Comparison of ENCODE assay signal across 9 mouse cellular contexts in genomic region chr7:64351087-64351486, GRCm38 (mm10). TPM values are rescaled to one million over a fixed set of nuclear protein-coding genes. Genes with fewer than 3 reads are reported as not detected.
DNase-seq lines count a peak whose midpoint lies in the region; ATAC-seq lines count a peak whose summit lies in the region.
"Had no signal": no experiment of that assay in that cellular context is flagged by ENCODE, and none has a peak within 500 bp of the region (broad histone marks: within the 10 kb centered on the region; RNA-seq: fewer than 3 reads in every experiment).

No protein-coding gene starts in this region.

- H3K27me3 ChIP-seq in hindbrain, embryonic 13.5 days, result no peaks in the 10 kb centered on the region
- no peaks in the 10 kb centered on the region for H3K27me3 ChIP-seq in hindbrain, embryonic 11.5 days (ENCODE audit: control insufficient read depth, insufficient read depth, low read length)
- H3K27me3 ChIP-seq in neural tube, embryonic 15.5 days (replicated peaks), result no peaks in the 10 kb centered on the region

- peak; percentile 74; the same call in 1 of the 2 replicates for ATAC-seq in hindbrain, embryonic 13.5 days (ENCODE audit: low FRiP score)
- ATAC-seq in hindbrain, embryonic 11.5 days (ENCODE audit: low FRiP score), result no peak
- ATAC-seq in neural tube, embryonic 15.5 days (ENCODE audit: low FRiP score), result peak; percentile 79
- no peak for ATAC-seq in inflammation-experienced regulatory T-cells, adult 6 months

- no peak for DNase-seq in hindbrain, embryonic 11.5 days (ENCODE audit: low spot score)
- peak; percentile 64 for DNase-seq in cerebellum, adult 8-10 months
- peak; percentile 87 for DNase-seq in layer of hippocampus, adult 11-12 months (ENCODE audit: low spot score)
- no peak for DNase-seq in spleen, adult 18-20 months
- DNase-seq in urinary bladder, postnatal 10 days (ENCODE audit: low spot score), result no peak

- WGBS in hindbrain, embryonic 13.5 days, result 73% methylated on average over 4 of the region's 4 CpGs
- 85% methylated on average over 4 of the region's 4 CpGs for WGBS in hindbrain, embryonic 11.5 days
- 60% methylated on average over 4 of the region's 4 CpGs for WGBS in neural tube, embryonic 15.5 days

- no peak overlapping the region for H3K4me2 ChIP-seq in hindbrain, embryonic 13.5 days
- no peak overlapping the region for H3K4me2 ChIP-seq in hindbrain, embryonic 11.5 days (replicated peaks; ENCODE audit: low read depth, low read length)
- H3K4me2 ChIP-seq in neural tube, embryonic 15.5 days, result no peak overlapping the region

- H3K9me3 ChIP-seq in hindbrain, embryonic 13.5 days, result no peaks in the 10 kb centered on the region
- no peaks in the 10 kb centered on the region for H3K9me3 ChIP-seq in hindbrain, embryonic 11.5 days (ENCODE audit: control insufficient read depth, low read length)
- H3K9me3 ChIP-seq in neural tube, embryonic 15.5 days (replicated peaks), result no peaks in the 10 kb centered on the region

- H3K4me1 ChIP-seq in hindbrain, embryonic 13.5 days (replicated peaks), result peaks cover 31% of the 10 kb centered on the region
- H3K4me1 ChIP-seq in hindbrain, embryonic 11.5 days (replicated peaks; ENCODE audit: control insufficient read depth, insufficient read depth, low read length), result no peaks in the 10 kb centered on the region
- peaks cover 11% of the 10 kb centered on the region for H3K4me1 ChIP-seq in neural tube, embryonic 15.5 days

- H3K4me3 ChIP-seq in hindbrain, embryonic 13.5 days, result no peak overlapping the region
- no peak overlapping the region for H3K4me3 ChIP-seq in hindbrain, embryonic 11.5 days (ENCODE audit: low read depth, low read length)
- no peak overlapping the region for H3K4me3 ChIP-seq in neural tube, embryonic 15.5 days (replicated peaks)

- peak overlapping the region; percentile 79 for H3K27ac ChIP-seq in hindbrain, embryonic 13.5 days
- no peak overlapping the region for H3K27ac ChIP-seq in hindbrain, embryonic 11.5 days (ENCODE audit: low read depth, low read length)
- H3K27ac ChIP-seq in neural tube, embryonic 15.5 days (replicated peaks), result peak overlapping the region; percentile 73
- H3K27ac ChIP-seq: liver, embryonic 14.5 days had no signal

- 0 out of 2 replicates have a peak overlapping the region, but pooled peaks have one; percentile 24 for H3K9ac ChIP-seq in hindbrain, embryonic 13.5 days
- no peak overlapping the region for H3K9ac ChIP-seq in hindbrain, embryonic 11.5 days (ENCODE audit: low read depth, low read length)
- no peak overlapping the region for H3K9ac ChIP-seq in neural tube, embryonic 15.5 days (replicated peaks)
- H3K9ac ChIP-seq: liver, embryonic 14.5 days had no signal

- peaks cover 54% of the 10 kb centered on the region for H3K36me3 ChIP-seq in hindbrain, embryonic 13.5 days
- H3K36me3 ChIP-seq in hindbrain, embryonic 11.5 days (ENCODE audit: control insufficient read depth, insufficient read depth, low read length), result 0 out of 2 replicates have a peak, but pooled peaks cover 3% of the 10 kb centered on the region
- H3K36me3 ChIP-seq in neural tube, embryonic 15.5 days, result peaks cover 27% of the 10 kb centered on the region; the same call in 1 of the 2 replicates

RNA-seq across cellular contexts. Expression of gene Fan1, which starts 22.8 kb away (rescaled TPM):
- polyA plus RNA-seq in hindbrain, embryonic 13.5 days (2015; fragmentation: Nextera tagmentation; extraction: Ambion mirVana), result 7.8 and 9.1 TPM in 2 replicates
- polyA plus RNA-seq in hindbrain, embryonic 11.5 days (2014; fragmentation: Nextera tagmentation; extraction: Ambion mirVana), result 6.5 and 12.0 TPM in 2 replicates
- 5.3 and 6.3 TPM in 2 replicates for polyA plus RNA-seq in neural tube, embryonic 15.5 days (2015; fragmentation: Nextera tagmentation; extraction: Ambion mirVana)
- polyA plus RNA-seq in inflammation-experienced regulatory T-cells, adult 6 months (2017; shearing (Covaris generic)), result 1 to 10 TPM; 2.9 to 5.4 (median 4.3) TPM

RNA-seq across cellular contexts. Expression of gene Mphosph10, which starts 41.0 kb away (rescaled TPM):
- polyA plus RNA-seq in hindbrain, embryonic 13.5 days (2015; fragmentation: Nextera tagmentation; extraction: Ambion mirVana), result 27.9 and 28.8 TPM in 2 replicates
- polyA plus RNA-seq in hindbrain, embryonic 11.5 days (2014; fragmentation: Nextera tagmentation; extraction: Ambion mirVana), result 52.2 and 54.4 TPM in 2 replicates
- polyA plus RNA-seq in neural tube, embryonic 15.5 days (2015; fragmentation: Nextera tagmentation; extraction: Ambion mirVana), result 25.2 and 29.6 TPM in 2 replicates
- polyA plus RNA-seq in inflammation-experienced regulatory T-cells, adult 6 months (2017; shearing (Covaris generic)), result 10 to 100 TPM; 47.1 to 57.7 (median 56.0) TPM

RNA-seq across cellular contexts. Expression of gene Mcee, which starts 41.3 kb away (rescaled TPM):
- polyA plus RNA-seq in hindbrain, embryonic 13.5 days (2015; fragmentation: Nextera tagmentation; extraction: Ambion mirVana), result 41.8 and 53.3 TPM in 2 replicates
- 37.4 and 37.5 TPM in 2 replicates for polyA plus RNA-seq in hindbrain, embryonic 11.5 days (2014; fragmentation: Nextera tagmentation; extraction: Ambion mirVana)
- 50.8 and 55.9 TPM in 2 replicates for polyA plus RNA-seq in neural tube, embryonic 15.5 days (2015; fragmentation: Nextera tagmentation; extraction: Ambion mirVana)
- 10 to 100 TPM; 18.8 to 22.3 (median 21.0) TPM for polyA plus RNA-seq in inflammation-experienced regulatory T-cells, adult 6 months (2017; shearing (Covaris generic))

Comparison
In these comparisons a context has a peak if more than half of its experiments do, and no peak if none do; other contexts are left out.
1. ATAC-seq: peak in hindbrain, embryonic 13.5 days (single experiment) and neural tube, embryonic 15.5 days (single experiment); none in hindbrain, embryonic 11.5 days (single experiment) and inflammation-experienced regulatory T-cells, adult 6 months (single experiment).
2. DNase-seq: peak in cerebellum, adult 8-10 months (single experiment) and layer of hippocampus, adult 11-12 months (single experiment); none in hindbrain, embryonic 11.5 days (single experiment), spleen, adult 18-20 months (0 of 2) and urinary bladder, postnatal 10 days (single experiment).